Mouse (Mus musculus) stomach, embryonic 14.5 days (tissue): ENCODE data around the gene Ntng2. TPM values are rescaled to one million over a fixed set of nuclear protein-coding genes. Genes with fewer than 3 reads are reported as not detected.

Experiments used
- ATAC-seq: fragments of 200-750 bp; cut with Nextera tagmentation; 2 replicates; pipeline ENCODE4 v1.8.0; 2017; ENCODE audit warnings: low read depth, moderate TSS enrichment; ENCODE audit not compliant: insufficient number of reproducible peaks, insufficient read depth, low FRiP score
- H3K27ac ChIP-seq: fragments of 300-500 bp; sonication (generic); 2 replicates; pipeline ENCODE4 v1.5.1; 2014; ENCODE audit warnings: mild to moderate bottlenecking, low read length, moderate library complexity, mixed read lengths
- H3K27me3 ChIP-seq: fragments of 300-500 bp; sonication (generic); 2 replicates; pipeline ENCODE4 v1.6.1; 2014; ENCODE audit warnings: low read length, control low read depth, mixed read lengths; ENCODE audit not compliant: control insufficient read depth, insufficient read depth
- H3K36me3 ChIP-seq: fragments of 300-500 bp; sonication (generic); 2 replicates; pipeline ENCODE4 v1.6.1; 2014; ENCODE audit warnings: mild to moderate bottlenecking, control low read depth, low read length, moderate library complexity, mixed read lengths; ENCODE audit not compliant: control insufficient read depth, insufficient read depth
- H3K4me1 ChIP-seq: fragments of 300-500 bp; sonication (generic); 2 replicates; pipeline ENCODE4 v1.6.1; 2014; ENCODE audit warnings: low read length, control low read depth, mixed read lengths; ENCODE audit not compliant: control insufficient read depth, insufficient read depth
- H3K4me2 ChIP-seq: fragments of 300-500 bp; sonication (generic); replicated peaks from 2 replicates; pipeline ENCODE4 v1.6.1; 2014; ENCODE audit warnings: low read depth, low read length, control low read depth
- H3K4me3 ChIP-seq: fragments of 300-500 bp; sonication (generic); 2 replicates; pipeline ENCODE4 v1.5.1; 2014; ENCODE audit warnings: low read depth, low read length, control low read depth
- H3K9ac ChIP-seq: fragments of 300-500 bp; sonication (generic); replicated peaks from 2 replicates; pipeline ENCODE4 v1.6.1; 2014; ENCODE audit warnings: low read depth, mild to moderate bottlenecking, control low read depth, low read length, moderate library complexity, mixed read lengths
- H3K9me3 ChIP-seq: fragments of 300-500 bp; sonication (generic); 2 replicates; pipeline ENCODE4 v1.6.1; 2016; ENCODE audit warnings: low read depth, low read length, control low read depth; ENCODE audit not compliant: control insufficient read depth
- WGBS: fragments of 180-500 bp; shearing (Covaris S2); extraction: QIAGEN DNeasy Blood & Tissue Kit; methylation state at CpG from one replicate; pipeline ENCODE4 v1.1.7; 2014; 5-methylcytosine and 5-hydroxymethylcytosine counted together
- polyA plus RNA-seq: library from polyadenylated mRNA; unstranded; fragments of >200 nt; fragmentation: Nextera tagmentation; extraction: Ambion mirVana; gene quantifications from 2 replicates; pipeline ENCODE4 v1.2.1, GENCODE M21; 2014

Gene Ntng2
- polyA plus RNA-seq, 1 experiment from 2014 or later, result 0.49 TPM

DNA sequence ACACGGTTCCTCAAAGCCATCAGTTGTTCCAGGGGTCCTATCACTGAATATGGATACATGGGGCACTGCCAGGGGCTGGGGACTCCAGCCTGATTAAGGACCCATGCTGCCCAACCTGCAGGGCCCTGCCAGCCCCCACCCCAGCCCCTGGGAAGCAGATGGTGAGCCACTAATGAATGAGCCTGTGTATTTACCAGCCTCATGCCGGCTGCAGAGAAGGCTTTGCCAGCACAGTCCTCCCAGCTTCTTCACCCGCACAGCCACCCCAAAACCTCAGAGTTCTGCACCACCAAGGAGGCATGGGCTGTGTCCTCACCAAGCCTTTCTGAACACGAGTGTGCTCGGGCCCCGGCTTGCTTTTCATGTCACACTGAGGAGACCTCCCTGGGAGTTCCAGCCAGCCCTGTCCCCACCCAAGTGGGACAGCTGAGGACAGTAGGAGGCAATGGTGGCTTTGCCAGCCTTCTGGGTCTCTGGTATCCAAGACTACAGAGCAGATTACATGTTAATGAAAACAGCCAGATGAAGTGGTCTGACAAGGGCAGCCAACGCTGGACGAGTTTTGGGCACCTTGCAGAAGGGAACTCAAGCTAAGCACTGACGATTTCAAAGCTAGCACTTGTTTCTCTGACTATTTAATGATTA lies 22.5 kb downstream of the Ntng2 start:
- 61% methylated on average over 9 of the region's 9 CpGs for WGBS
- Histone ChIP-seq H3K9ac (no peak overlapping the region), H3K36me3 (no peaks in the 10 kb centered on the region), H3K27ac (no peak overlapping the region), H3K4me3 (no peak overlapping the region), H3K4me1 (no peaks in the 10 kb centered on the region), H3K4me2 (no peak overlapping the region), H3K9me3 (no peaks in the 10 kb centered on the region), H3K27me3 (no peaks in the 10 kb centered on the region)
- no peak for ATAC-seq

DNA sequence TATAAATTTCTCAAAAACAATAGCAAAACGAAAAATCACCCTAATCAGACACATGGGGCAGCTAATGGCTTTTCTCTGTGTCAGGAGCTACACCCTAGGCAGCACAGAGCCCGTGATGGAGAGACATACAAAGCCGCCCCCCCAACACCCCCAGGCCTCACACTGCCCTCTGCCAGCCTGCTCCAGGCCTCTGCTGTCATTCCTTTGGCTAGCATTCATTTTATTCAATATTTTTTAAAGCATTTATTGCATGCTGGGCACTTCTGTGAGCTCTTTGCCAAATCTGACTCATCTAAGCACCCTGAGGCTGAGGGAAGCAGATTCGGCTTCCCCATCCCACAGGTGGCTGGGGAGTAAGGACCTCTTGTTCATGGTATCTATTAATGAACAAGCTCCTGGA lies 26.1 kb downstream of the Ntng2 start:
- H3K4me3 ChIP-seq, result no peak overlapping the region
- H3K36me3 ChIP-seq, result no peaks in the 10 kb centered on the region
- H3K9me3 ChIP-seq, result no peaks in the 10 kb centered on the region
- no peak overlapping the region for H3K9ac ChIP-seq
- no peak overlapping the region for H3K4me2 ChIP-seq
- H3K27ac ChIP-seq, result no peak overlapping the region
- H3K4me1 ChIP-seq, result no peaks in the 10 kb centered on the region
- H3K27me3 ChIP-seq, result no peaks in the 10 kb centered on the region
- WGBS, result 69% methylated on average over 4 of the region's 4 CpGs
- ATAC-seq, result no peak

DNA sequence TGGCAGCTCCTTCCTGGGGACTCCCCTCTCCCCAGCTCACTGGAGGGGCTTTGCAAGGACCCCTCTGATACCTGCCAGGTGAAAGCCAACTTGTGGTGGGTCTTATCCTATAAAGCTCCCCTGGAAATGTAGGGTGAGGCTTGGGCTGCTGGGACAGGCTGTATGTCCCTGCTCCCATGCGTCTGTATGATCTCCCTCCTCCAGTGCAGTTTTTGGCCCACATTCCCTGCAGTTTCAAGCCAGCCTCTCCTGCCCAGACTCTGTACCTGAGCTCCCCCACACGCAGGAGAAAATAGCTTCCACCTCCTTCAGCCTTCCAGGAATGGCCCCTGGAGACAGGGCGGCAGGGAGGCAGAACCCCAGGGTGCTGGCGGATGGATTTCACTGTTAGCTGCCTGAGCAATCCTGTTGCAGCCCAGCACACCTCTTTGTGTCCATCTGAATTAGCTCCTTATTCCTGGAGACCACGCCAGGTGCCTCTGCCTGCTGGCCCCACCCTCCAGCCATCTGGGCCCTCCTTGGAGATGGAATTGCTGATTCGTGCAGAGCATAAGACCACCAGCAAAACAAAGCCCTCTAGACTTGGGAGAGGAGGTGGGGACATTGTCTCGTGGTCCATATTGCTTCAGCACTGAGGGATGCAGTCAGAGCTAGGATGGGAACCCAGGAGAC lies 29.1 kb downstream of the Ntng2 start:
- no peak for ATAC-seq
- Histone ChIP-seq H3K4me1 (no peaks in the 10 kb centered on the region; the same call in 1 of the 2 replicates), H3K4me2 (no peak overlapping the region), H3K4me3 (no peak overlapping the region), H3K27ac (no peak overlapping the region), H3K9ac (no peak overlapping the region), H3K9me3 (no peaks in the 10 kb centered on the region), H3K36me3 (no peaks in the 10 kb centered on the region), H3K27me3 (no peaks in the 10 kb centered on the region)
- WGBS, result 56% methylated on average over 7 of the region's 7 CpGs

- 5% methylated on average over 4 of the region's 4 CpGs for WGBS
- H3K27me3 ChIP-seq, result no peaks in the 10 kb centered on the region
- no peak overlapping the region for H3K4me2 ChIP-seq
- no peaks in the 10 kb centered on the region; the same call in 1 of the 2 replicates for H3K4me1 ChIP-seq
- no peak for ATAC-seq
- H3K27ac ChIP-seq, result no peak overlapping the region
- no peaks in the 10 kb centered on the region for H3K36me3 ChIP-seq
- no peak overlapping the region for H3K9ac ChIP-seq
- no peaks in the 10 kb centered on the region for H3K9me3 ChIP-seq
- H3K4me3 ChIP-seq, result no peak overlapping the region
These were observed 30.5 kb downstream of the Ntng2 start for GRCm38 (mm10) chr2:29222302-29222701.

DNA sequence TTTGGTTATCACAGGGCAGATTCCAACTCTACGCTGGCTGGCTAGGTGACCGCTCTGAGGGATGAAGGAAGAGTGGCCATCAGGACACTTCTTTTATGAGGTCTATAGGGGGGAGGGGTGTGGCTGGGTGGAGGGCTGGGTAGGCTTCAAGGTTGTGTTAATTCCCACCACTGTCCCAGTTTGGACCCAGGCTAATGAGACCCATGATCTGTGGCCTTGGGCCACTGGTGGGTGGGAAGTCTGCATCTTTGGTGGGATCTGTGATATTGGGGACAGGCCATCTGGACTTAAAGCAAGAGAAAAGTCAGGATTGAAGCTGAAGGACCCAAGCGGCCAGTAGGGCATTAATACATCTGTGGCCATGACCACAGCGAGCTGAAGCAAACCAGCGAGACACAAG lies 34.0 kb downstream of the Ntng2 start:
- no peak overlapping the region for H3K9ac ChIP-seq
- no peaks in the 10 kb centered on the region for H3K9me3 ChIP-seq
- H3K4me2 ChIP-seq, result no peak overlapping the region
- WGBS, result 92% methylated on average over 5 of the region's 5 CpGs
- H3K36me3 ChIP-seq, result no peaks in the 10 kb centered on the region
- H3K27me3 ChIP-seq, result no peaks in the 10 kb centered on the region
- no peak overlapping the region for H3K4me3 ChIP-seq
- H3K27ac ChIP-seq, result no peak overlapping the region
- ATAC-seq, result no peak
- H3K4me1 ChIP-seq, result no peaks in the 10 kb centered on the region; the same call in 1 of the 2 replicates

- no peak for ATAC-seq
- 61% methylated on average over 10 of the region's 10 CpGs for WGBS
- no peaks in the 10 kb centered on the region for H3K36me3 ChIP-seq
These were observed 34.9 kb downstream of the Ntng2 start for GRCm38 (mm10) chr2:29217897-29218296.

DNA sequence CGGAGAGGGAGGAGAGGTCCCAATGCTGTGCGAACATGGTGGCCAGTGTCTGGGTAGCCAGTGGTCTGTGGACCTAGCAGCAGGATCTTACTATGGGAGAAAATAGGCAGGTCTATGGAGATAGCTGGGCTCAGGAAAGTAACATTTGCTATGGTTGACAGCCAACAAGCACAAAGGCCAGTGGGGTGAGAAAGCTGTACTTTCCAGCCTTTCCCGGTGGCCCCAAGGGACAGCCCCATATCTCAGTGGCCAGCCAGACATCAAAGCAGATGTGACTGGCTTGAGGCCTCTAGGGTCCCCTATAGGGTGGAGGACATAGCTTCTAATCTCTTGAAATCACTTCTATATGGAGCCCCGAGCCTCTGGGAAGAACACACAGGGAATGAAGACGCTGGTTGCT lies 35.8 kb downstream of the Ntng2 start:
- no peaks in the 10 kb centered on the region; the same call in 1 of the 2 replicates for H3K4me1 ChIP-seq
- H3K9ac ChIP-seq, result no peak overlapping the region
- no peak for ATAC-seq
- H3K27ac ChIP-seq, result no peak overlapping the region
- H3K4me2 ChIP-seq, result no peak overlapping the region
- H3K9me3 ChIP-seq, result no peaks in the 10 kb centered on the region
- H3K36me3 ChIP-seq, result no peaks in the 10 kb centered on the region
- no peaks in the 10 kb centered on the region for H3K27me3 ChIP-seq
- WGBS, result 90% methylated on average over 5 of the region's 5 CpGs
- H3K4me3 ChIP-seq, result no peak overlapping the region

More at GRCm38 (mm10) chr2:29217897-29218296, 34.9 kb downstream of the Ntng2 start:
- Histone ChIP-seq H3K9ac (no peak overlapping the region), H3K4me2 (no peak overlapping the region), H3K27me3 (no peaks in the 10 kb centered on the region), H3K4me3 (no peak overlapping the region), H3K9me3 (no peaks in the 10 kb centered on the region), H3K4me1 (no peaks in the 10 kb centered on the region; the same call in 1 of the 2 replicates), H3K27ac (no peak overlapping the region)

DNA sequence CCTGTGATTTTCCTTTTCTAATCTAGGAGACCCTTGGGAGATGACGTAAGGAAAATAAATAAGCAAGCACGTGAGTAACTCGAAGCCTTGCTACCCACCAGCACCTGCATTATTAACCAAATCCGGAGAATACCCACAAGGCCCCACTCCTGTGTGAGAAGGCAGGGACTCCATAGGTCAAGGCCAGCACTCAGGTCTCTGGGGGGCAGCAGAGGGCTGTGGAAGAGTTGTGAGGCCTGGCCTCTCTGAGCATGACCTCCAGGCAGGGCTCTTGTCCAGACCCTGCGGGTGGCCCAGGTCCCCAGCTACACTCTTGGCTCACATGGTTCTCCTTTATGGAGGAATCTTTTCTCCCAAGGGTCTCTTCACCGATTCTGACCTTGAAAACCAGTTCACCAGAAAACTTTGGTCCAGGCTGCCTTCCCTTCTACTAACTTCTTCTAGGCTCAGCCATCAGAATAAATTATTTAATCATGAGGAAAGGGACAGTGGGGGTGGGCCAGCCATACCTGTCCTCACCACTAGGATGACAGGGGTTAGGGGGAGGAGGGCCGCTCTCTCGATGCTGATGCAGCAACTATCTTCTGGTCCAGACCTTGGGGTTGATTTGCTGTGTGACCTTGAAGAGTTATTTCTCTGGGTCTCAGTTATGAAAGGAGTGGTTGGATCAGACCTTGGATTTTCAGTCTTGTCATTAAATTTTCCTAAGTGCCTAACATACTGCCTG lies 36.4 kb downstream of the Ntng2 start:
- Histone ChIP-seq H3K4me1 (no peaks in the 10 kb centered on the region; the same call in 1 of the 2 replicates), H3K9ac (no peak overlapping the region), H3K4me3 (no peak overlapping the region), H3K36me3 (no peaks in the 10 kb centered on the region), H3K9me3 (no peaks in the 10 kb centered on the region), H3K27me3 (no peaks in the 10 kb centered on the region), H3K27ac (no peak overlapping the region), H3K4me2 (no peak overlapping the region)
- no peak for ATAC-seq
- WGBS, result 55% methylated on average over 8 of the region's 8 CpGs
